Mouse (Mus musculus) lung, embryonic 16.5 days (tissue): ENCODE data around the gene Polr3b. TPM values are rescaled to one million over a fixed set of nuclear protein-coding genes. Genes with fewer than 3 reads are reported as not detected.

Source experiments
- ATAC-seq: fragments of 200-750 bp; cut with Nextera tagmentation; 2 replicates; pipeline ENCODE4 v1.8.0; 2017; ENCODE audit warnings: low read depth, mild to moderate bottlenecking, moderate library complexity
- H3K27ac ChIP-seq: fragments of 300-500 bp; sonication (generic); 2 replicates; pipeline ENCODE4 v1.5.1; 2014; ENCODE audit warnings: mild to moderate bottlenecking, control low read depth, low read length
- H3K27me3 ChIP-seq: fragments of 300-500 bp; sonication (generic); 2 replicates; pipeline ENCODE4 v1.6.1; 2014; ENCODE audit warnings: low read depth, low read length, mixed read lengths; ENCODE audit not compliant: control insufficient read depth, insufficient read depth
- H3K36me3 ChIP-seq: fragments of 300-500 bp; sonication (generic); 2 replicates; pipeline ENCODE4 v1.6.1; 2014; ENCODE audit warnings: low read length; ENCODE audit not compliant: control insufficient read depth, insufficient read depth
- H3K4me1 ChIP-seq: fragments of 300-500 bp; sonication (generic); replicated peaks from 2 replicates; pipeline ENCODE4 v1.6.1; 2014; ENCODE audit warnings: low read length, mixed read lengths; ENCODE audit not compliant: control insufficient read depth, insufficient read depth
- H3K4me2 ChIP-seq: fragments of 300-500 bp; sonication (generic); 2 replicates; pipeline ENCODE4 v1.6.1; 2014; ENCODE audit warnings: low read depth, low read length, control low read depth
- H3K4me3 ChIP-seq: fragments of 300-500 bp; sonication (generic); 2 replicates; pipeline ENCODE4 v1.5.1; 2014; ENCODE audit warnings: mild to moderate bottlenecking, low read length, control low read depth
- H3K9ac ChIP-seq: fragments of 300-500 bp; sonication (generic); 2 replicates; pipeline ENCODE4 v1.6.1; 2014; ENCODE audit warnings: low read length, control low read depth
- H3K9me3 ChIP-seq: fragments of 300-500 bp; sonication (generic); 2 replicates; pipeline ENCODE4 v1.6.1; 2016; ENCODE audit warnings: low read length; ENCODE audit not compliant: control insufficient read depth
- WGBS: fragments of 180-500 bp; shearing (Covaris S2); extraction: QIAGEN DNeasy Blood & Tissue Kit; methylation state at CpG from one replicate; pipeline ENCODE4 v1.1.7; 2014; 5-methylcytosine and 5-hydroxymethylcytosine counted together
- polyA plus RNA-seq: library from polyadenylated mRNA; unstranded; fragments of >200 nt; fragmentation: Nextera tagmentation; extraction: Ambion mirVana; gene quantifications from 2 replicates; pipeline ENCODE4 v1.2.1, GENCODE M21; 2015

Gene Polr3b
- polyA plus RNA-seq, 1 experiment from 2014 or later: 15.3 TPM

DNA sequence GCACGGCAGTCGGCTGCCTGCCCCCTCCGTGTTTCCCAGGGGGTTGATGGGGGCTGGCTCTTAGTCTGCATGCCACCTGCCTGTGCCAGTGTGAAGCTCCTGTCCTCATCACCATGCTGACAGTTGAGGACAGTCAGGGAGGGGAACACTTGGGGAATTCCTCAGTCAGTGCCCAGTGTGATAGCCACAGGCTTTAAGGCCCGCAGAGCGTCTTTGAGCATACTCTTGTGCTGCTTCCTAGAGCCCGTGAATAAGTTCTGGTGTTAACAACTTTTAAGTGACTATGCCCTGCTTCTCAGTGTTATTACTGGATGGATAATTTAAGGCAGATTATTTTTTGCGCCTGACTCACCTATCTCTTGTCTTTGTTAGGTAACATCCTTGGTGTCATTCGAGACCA is 54.4 kb downstream of the Polr3b start:
- Histone ChIP-seq H3K4me1 (0 out of 2 replicates have a peak, but pooled peaks cover 3% of the 10 kb centered on the region), H3K27ac (no peak overlapping the region), H3K36me3 (peaks cover 18% of the 10 kb centered on the region), H3K27me3 (no peaks in the 10 kb centered on the region), H3K4me3 (no peak overlapping the region), H3K9ac (no peak overlapping the region), H3K4me2 (no peak overlapping the region), H3K9me3 (no peaks in the 10 kb centered on the region)
- no peak for ATAC-seq
- WGBS: 89% methylated on average over 8 of the region's 8 CpGs

DNA sequence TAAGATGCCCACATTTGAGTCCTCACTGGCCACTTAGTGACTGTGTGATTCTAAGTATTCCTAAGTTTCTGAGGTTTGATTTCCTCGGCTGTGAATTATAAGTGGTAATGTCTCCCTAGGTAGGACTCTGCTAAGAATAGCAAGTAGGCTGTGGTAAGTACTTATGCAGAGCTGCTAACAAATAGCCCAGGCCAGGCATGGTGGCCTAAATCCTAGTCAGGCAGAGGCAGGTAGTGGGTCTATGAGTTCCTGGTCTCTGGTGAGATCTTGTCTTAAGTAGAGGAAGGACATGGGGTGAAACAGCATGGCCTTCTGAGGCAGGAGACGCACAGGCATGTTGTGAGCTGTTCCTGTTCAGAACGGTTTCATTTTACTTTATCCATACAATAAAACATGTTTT is 55.8 kb downstream of the Polr3b start:
- Histone ChIP-seq H3K27ac (no peak overlapping the region), H3K4me3 (no peak overlapping the region), H3K9me3 (no peaks in the 10 kb centered on the region), H3K4me1 (0 out of 2 replicates have a peak, but pooled peaks cover 3% of the 10 kb centered on the region), H3K27me3 (no peaks in the 10 kb centered on the region), H3K36me3 (peaks cover 18% of the 10 kb centered on the region), H3K9ac (no peak overlapping the region), H3K4me2 (no peak overlapping the region)
- ATAC-seq: no peak
- WGBS: 73% methylated on average over 3 of the region's 3 CpGs

DNA sequence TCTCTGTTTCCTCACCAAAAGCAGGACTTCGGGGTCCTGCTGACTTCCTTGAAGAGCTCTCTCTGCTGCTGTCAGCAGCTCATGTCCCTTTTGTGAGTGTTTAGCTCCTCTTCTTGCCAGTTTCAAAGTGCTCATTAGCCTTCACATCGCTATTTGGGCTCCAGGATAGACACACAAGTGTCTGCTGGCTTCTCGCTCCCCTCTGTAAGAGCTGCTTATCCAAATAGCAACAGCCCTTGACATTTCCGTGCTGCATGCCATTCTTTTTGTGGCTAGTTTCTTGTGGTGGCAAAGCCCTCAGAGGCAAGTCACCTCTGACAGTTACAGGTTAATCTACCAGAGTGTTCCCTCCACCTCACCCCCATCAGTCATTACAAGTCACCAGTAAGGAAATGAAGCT is 56.3 kb downstream of the Polr3b start:
- Histone ChIP-seq H3K27ac (peak overlapping the region; percentile 45; the same call in 1 of the 2 replicates), H3K27me3 (no peaks in the 10 kb centered on the region), H3K4me1 (0 out of 2 replicates have a peak, but pooled peaks cover 3% of the 10 kb centered on the region), H3K4me2 (no peak overlapping the region), H3K9ac (no peak overlapping the region), H3K9me3 (no peaks in the 10 kb centered on the region), H3K36me3 (peaks cover 16% of the 10 kb centered on the region), H3K4me3 (no peak overlapping the region)
- WGBS: 56% methylated on average over 4 of the region's 4 CpGs
- ATAC-seq: no peak

GRCm38 (mm10) chr10:84685444-84686121 is 63.5 kb downstream of the Polr3b start:
- no peak overlapping the region for H3K4me3 ChIP-seq
- H3K27me3 ChIP-seq: no peaks in the 10 kb centered on the region
- H3K36me3 ChIP-seq: peaks cover 3% of the 10 kb centered on the region
- H3K4me1 ChIP-seq: 0 out of 2 replicates have a peak, but pooled peaks cover 3% of the 10 kb centered on the region
- no peaks in the 10 kb centered on the region for H3K9me3 ChIP-seq
- peak overlapping the region; percentile 53; the same call in 1 of the 2 replicates for H3K27ac ChIP-seq
- no peak for ATAC-seq
- no peak overlapping the region for H3K4me2 ChIP-seq
- WGBS: 51% methylated on average over 8 of the region's 8 CpGs
- no peak overlapping the region for H3K9ac ChIP-seq

GRCm38 (mm10) chr10:84686122-84686497 is 64.0 kb downstream of the Polr3b start:
- no peak overlapping the region for H3K9ac ChIP-seq
- 47% methylated on average over 9 of the region's 9 CpGs for WGBS
- peaks cover 3% of the 10 kb centered on the region; the same call in 1 of the 2 replicates for H3K36me3 ChIP-seq
- peak; percentile 81 for ATAC-seq
- H3K4me1 ChIP-seq: 0 out of 2 replicates have a peak, but pooled peaks cover 3% of the 10 kb centered on the region
- no peak overlapping the region for H3K4me2 ChIP-seq
- H3K4me3 ChIP-seq: no peak overlapping the region
- H3K27ac ChIP-seq: peak overlapping the region; percentile 69
- H3K9me3 ChIP-seq: no peaks in the 10 kb centered on the region
- H3K27me3 ChIP-seq: no peaks in the 10 kb centered on the region

- 0 out of 2 replicates have a peak, but pooled peaks cover 3% of the 10 kb centered on the region for H3K4me1 ChIP-seq
- 61% methylated on average over 4 of the region's 4 CpGs for WGBS
- peak; percentile 43; the same call in 1 of the 2 replicates for ATAC-seq
- H3K9ac ChIP-seq: no peak overlapping the region
- no peaks in the 10 kb centered on the region for H3K27me3 ChIP-seq
- peak overlapping the region; percentile 69 for H3K27ac ChIP-seq
- peaks cover 3% of the 10 kb centered on the region; the same call in 1 of the 2 replicates for H3K36me3 ChIP-seq
- H3K9me3 ChIP-seq: no peaks in the 10 kb centered on the region
- H3K4me3 ChIP-seq: no peak overlapping the region
- no peak overlapping the region for H3K4me2 ChIP-seq
Measured at GRCm38 (mm10) chr10:84686705-84687104, 64.6 kb downstream of the Polr3b start.

DNA sequence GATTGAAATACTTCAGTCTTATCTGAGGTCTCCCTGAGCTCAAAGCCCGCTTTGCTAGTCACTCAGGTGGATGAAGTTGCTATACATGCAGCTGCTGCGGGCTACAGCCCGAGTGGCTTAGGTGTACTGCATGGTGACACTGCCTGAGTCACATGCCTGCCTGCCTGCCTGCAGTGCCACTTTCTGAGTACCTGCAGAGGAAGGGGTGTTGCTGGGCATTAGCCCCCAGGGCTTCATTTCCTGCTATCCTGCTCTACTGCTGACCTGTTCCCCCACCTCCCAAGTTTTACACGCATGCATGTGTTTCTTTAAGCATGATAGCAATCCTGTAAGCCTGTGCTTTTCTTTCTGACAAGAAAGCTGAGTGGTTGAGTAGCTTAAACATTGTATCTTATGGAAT is 65.6 kb downstream of the Polr3b start:
- no peak for ATAC-seq
- 81% methylated on average over 4 of the region's 4 CpGs for WGBS
- Histone ChIP-seq H3K36me3 (peaks cover 3% of the 10 kb centered on the region; the same call in 1 of the 2 replicates), H3K4me2 (no peak overlapping the region), H3K27ac (no peak overlapping the region), H3K9ac (no peak overlapping the region), H3K4me1 (0 out of 2 replicates have a peak, but pooled peaks cover 3% of the 10 kb centered on the region), H3K9me3 (no peaks in the 10 kb centered on the region), H3K27me3 (no peaks in the 10 kb centered on the region), H3K4me3 (no peak overlapping the region)

DNA sequence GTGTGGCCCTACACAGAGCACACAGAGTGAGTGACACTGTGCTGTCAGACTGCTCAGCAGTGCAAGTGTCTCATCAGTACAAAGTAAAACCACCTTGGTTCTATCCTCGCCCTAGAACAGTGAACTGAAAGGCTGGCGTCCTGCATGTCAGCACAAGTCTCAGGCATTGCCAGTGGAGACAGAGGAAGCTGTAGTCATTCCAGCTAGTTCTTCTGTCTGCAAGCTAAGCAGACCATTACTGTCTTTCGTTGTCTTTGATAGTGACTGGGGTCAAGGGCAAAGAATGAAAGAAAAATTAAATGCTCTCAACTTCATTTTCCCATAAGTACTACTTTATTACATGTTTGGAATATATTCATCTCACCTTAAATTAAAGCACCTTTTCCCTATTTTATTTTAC is 67.8 kb downstream of the Polr3b start:
- ATAC-seq: no peak
- H3K9ac ChIP-seq: no peak overlapping the region
- H3K4me1 ChIP-seq: 0 out of 2 replicates have a peak, but pooled peaks cover 3% of the 10 kb centered on the region
- no peaks in the 10 kb centered on the region for H3K9me3 ChIP-seq
- WGBS: 82% methylated on average over 3 of the region's 3 CpGs
- no peak overlapping the region for H3K4me3 ChIP-seq
- no peak overlapping the region for H3K27ac ChIP-seq
- no peak overlapping the region for H3K4me2 ChIP-seq
- H3K27me3 ChIP-seq: no peaks in the 10 kb centered on the region
- peaks cover 2% of the 10 kb centered on the region; the same call in 1 of the 2 replicates for H3K36me3 ChIP-seq

DNA sequence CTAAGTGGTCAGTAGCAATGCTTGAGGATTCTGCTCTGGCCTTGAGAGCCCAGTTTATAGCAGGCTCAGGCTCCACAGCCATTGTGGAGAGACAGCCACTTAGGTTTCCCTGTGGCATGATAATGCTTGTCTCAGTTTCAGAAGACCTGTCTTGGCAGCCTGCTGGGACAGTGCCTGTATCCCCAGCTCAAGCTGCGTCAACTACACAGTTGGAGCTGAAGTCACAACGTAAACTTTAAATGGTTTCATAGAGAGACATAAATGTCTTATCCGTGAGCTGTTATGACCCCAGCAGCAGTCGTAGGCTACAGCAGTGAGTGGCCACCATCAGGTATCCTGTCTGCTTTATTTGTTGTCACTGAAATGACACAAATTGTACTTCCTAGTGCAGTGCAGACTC is 68.7 kb downstream of the Polr3b start:
- 80% methylated on average over 4 of the region's 4 CpGs for WGBS

More for the DNA sequence above, 68.7 kb downstream of the Polr3b start:
- H3K4me1 ChIP-seq: no peaks in the 10 kb centered on the region
- no peak for ATAC-seq
- H3K4me3 ChIP-seq: no peak overlapping the region
- H3K27ac ChIP-seq: no peak overlapping the region
- H3K36me3 ChIP-seq: peaks cover 2% of the 10 kb centered on the region; the same call in 1 of the 2 replicates
- H3K9ac ChIP-seq: no peak overlapping the region
- H3K9me3 ChIP-seq: no peaks in the 10 kb centered on the region
- H3K27me3 ChIP-seq: no peaks in the 10 kb centered on the region
- no peak overlapping the region for H3K4me2 ChIP-seq
